Mouse (Mus musculus) neural tube, embryonic 13.5 days (tissue): ENCODE data around the gene Nacc1. TPM values are rescaled to one million over a fixed set of nuclear protein-coding genes. Genes with fewer than 3 reads are reported as not detected.
"Not testable (repeated sequence)": the region's sequence is repeated elsewhere in the genome, so short reads cannot be mapped to it uniquely, and the experiment has no call there.

Source experiments
- ATAC-seq: fragments of 200-750 bp; cut with Nextera tagmentation; 2 replicates; pipeline ENCODE4 v1.8.0; 2017; ENCODE audit warnings: low read depth, mild to moderate bottlenecking, moderate TSS enrichment, moderate library complexity
- H3K27ac ChIP-seq: fragments of 300-500 bp; sonication (generic); replicated peaks from 2 replicates; pipeline ENCODE4 v1.5.1; 2015; ENCODE audit warnings: moderate library complexity, mild to moderate bottlenecking, inconsistent platforms
- H3K27me3 ChIP-seq: fragments of 300-500 bp; sonication (generic); 2 replicates; pipeline ENCODE4 v1.6.1; 2015; ENCODE audit warnings: mild to moderate bottlenecking, inconsistent platforms
- H3K36me3 ChIP-seq: fragments of 300-500 bp; sonication (generic); 2 replicates; pipeline ENCODE4 v1.6.1; 2015; ENCODE audit warnings: mild to moderate bottlenecking, inconsistent platforms
- H3K4me1 ChIP-seq: fragments of 300-500 bp; sonication (generic); replicated peaks from 2 replicates; pipeline ENCODE4 v1.6.1; 2015; ENCODE audit warnings: inconsistent platforms
- H3K4me2 ChIP-seq: fragments of 300-500 bp; sonication (generic); 2 replicates; pipeline ENCODE4 v1.6.1; 2015; ENCODE audit warnings: inconsistent platforms, mild to moderate bottlenecking, moderate library complexity
- H3K4me3 ChIP-seq: fragments of 300-500 bp; sonication (generic); 2 replicates; pipeline ENCODE4 v1.5.1; 2015; ENCODE audit warnings: mild to moderate bottlenecking, inconsistent platforms
- H3K9ac ChIP-seq: fragments of 300-500 bp; sonication (generic); 2 replicates; pipeline ENCODE4 v1.6.1; 2015; ENCODE audit warnings: moderate library complexity, mild to moderate bottlenecking, inconsistent platforms
- H3K9me3 ChIP-seq: fragments of 300-500 bp; sonication (generic); 2 replicates; pipeline ENCODE4 v1.6.1; 2016; ENCODE audit warnings: inconsistent platforms
- WGBS: fragments of 180-500 bp; shearing (Covaris S2); methylation state at CpG from one replicate; pipeline ENCODE4 v1.1.7; 2015; 5-methylcytosine and 5-hydroxymethylcytosine counted together
- polyA plus RNA-seq: library from polyadenylated mRNA; unstranded; fragments of >200 nt; fragmentation: Nextera tagmentation; extraction: Ambion mirVana; gene quantifications from 2 replicates; pipeline ENCODE4 v1.2.1, GENCODE M21; 2015

The Nacc1 gene
- polyA plus RNA-seq, 1 experiment from 2014 or later = 15.1 TPM

DNA sequence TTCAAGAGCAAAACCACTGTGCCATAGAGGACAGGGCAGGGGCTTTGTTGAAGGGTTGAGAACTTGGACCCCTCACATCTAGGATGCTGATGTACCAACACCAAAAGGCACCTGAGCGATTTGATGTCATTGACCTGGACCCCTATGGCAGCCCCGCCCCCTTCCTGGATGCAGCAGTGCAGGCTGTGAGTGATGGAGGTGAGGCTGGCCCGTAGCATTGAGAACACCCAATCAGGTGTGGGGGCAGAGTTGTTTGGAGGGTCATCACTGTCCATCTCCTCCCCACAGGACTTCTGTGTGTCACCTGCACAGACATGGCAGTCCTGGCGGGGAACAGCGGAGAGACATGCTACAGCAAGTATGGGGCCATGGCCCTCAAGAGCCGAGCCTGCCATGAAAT is 7.5 kb upstream of the Nacc1 start:
- Histone ChIP-seq H3K9me3 (no peaks in the 10 kb centered on the region), H3K27me3 (0 out of 2 replicates have a peak, but pooled peaks cover 3% of the 10 kb centered on the region), H3K4me2 (no peak overlapping the region), H3K27ac (no peak overlapping the region), H3K4me3 (no peak overlapping the region), H3K9ac (no peak overlapping the region), H3K36me3 (peaks cover 83% of the 10 kb centered on the region), H3K4me1 (peaks cover 7% of the 10 kb centered on the region)
- 91% methylated on average over 6 of the region's 6 CpGs for WGBS
- no peak for ATAC-seq

- no peaks in the 10 kb centered on the region for H3K27me3 ChIP-seq
- 76% methylated on average over 4 of the region's 4 CpGs for WGBS
- H3K9ac ChIP-seq = no peak overlapping the region
- H3K4me3 ChIP-seq = no peak overlapping the region
- no peak overlapping the region for H3K4me2 ChIP-seq
- H3K9me3 ChIP-seq = no peaks in the 10 kb centered on the region
- H3K27ac ChIP-seq = no peak overlapping the region
- no peak for ATAC-seq
- H3K4me1 ChIP-seq = peaks cover 21% of the 10 kb centered on the region
- H3K36me3 ChIP-seq = peaks cover 65% of the 10 kb centered on the region
These were observed 5.7 kb upstream of the Nacc1 start for GRCm38 (mm10) chr8:84693332-84693731.

- peaks cover 53% of the 10 kb centered on the region for H3K4me1 ChIP-seq
- WGBS = under 1% methylated on average over 47 of the region's 47 CpGs
These were observed 1.6 kb upstream of the Nacc1 start for GRCm38 (mm10) chr8:84689091-84689915.

DNA sequence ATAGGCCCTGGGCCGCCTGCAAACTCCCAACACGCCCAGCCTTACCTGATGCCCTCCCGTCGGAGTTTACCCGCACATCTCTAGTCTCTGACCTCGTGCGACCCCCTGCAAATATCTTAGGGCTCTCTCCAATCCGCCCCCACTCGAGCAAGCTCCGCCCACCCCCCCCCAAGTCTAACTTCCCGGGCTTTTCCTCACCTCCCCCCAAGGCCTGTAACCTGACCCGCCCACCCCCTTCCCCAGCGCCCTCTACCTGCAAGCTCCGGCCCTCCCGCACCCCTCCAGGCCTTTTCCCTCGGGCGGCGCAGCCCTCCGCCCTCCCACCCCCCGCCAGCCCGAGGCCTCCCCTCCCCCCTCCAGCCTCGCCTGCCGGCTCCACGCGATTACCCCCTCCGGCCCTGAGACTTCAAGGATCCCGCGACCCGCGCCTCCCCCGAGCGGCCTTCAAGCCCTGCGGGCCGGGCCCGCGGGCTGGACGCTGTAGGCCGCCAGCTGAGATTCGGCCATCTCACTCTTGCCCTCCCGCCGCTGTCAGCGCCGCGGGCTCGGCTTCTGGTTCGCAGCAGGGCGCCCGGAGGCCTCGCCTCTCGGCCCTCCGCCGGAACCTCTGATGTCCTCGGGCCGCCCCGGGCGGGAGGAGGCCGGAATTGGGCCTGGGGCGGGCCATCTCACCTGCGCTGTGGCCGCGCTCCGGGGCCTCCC is 508 bp downstream of the Nacc1 start:
- Histone ChIP-seq H3K27me3 (no peaks in the 10 kb centered on the region), H3K4me1 (peaks cover 65% of the 10 kb centered on the region), H3K27ac (peak overlapping the region; percentile 95), H3K9me3 (no peaks in the 10 kb centered on the region), H3K4me2 (peak overlapping the region; percentile 92), H3K9ac (peak overlapping the region; percentile 99), H3K4me3 (peak overlapping the region; percentile 99), H3K36me3 (peaks cover 30% of the 10 kb centered on the region)
- WGBS = under 1% methylated on average over 62 of the region's 62 CpGs
- peak; percentile 29 for ATAC-seq

More at GRCm38 (mm10) chr8:84689091-84689915, 1.6 kb upstream of the Nacc1 start:
- H3K36me3 ChIP-seq = peaks cover 32% of the 10 kb centered on the region
- H3K27ac ChIP-seq = peak overlapping the region; percentile 69
- peak overlapping the region; percentile 78 for H3K9ac ChIP-seq
- H3K9me3 ChIP-seq = no peaks in the 10 kb centered on the region
- no peaks in the 10 kb centered on the region for H3K27me3 ChIP-seq
- H3K4me3 ChIP-seq = peak overlapping the region; percentile 83
- peak overlapping the region; percentile 98 for H3K4me2 ChIP-seq
- ATAC-seq = peak; percentile 83

- H3K9me3 ChIP-seq = no peaks in the 10 kb centered on the region
- peak within 1 kb of the TSS; percentile 99 for H3K4me3 ChIP-seq
- H3K27me3 ChIP-seq = no peaks in the 10 kb centered on the region
- WGBS = 10% methylated on average over 18 of the region's 20 CpGs
- peak within 1 kb of the TSS; percentile 99 for H3K9ac ChIP-seq
- peak; percentile 20; the same call in 1 of the 2 replicates for ATAC-seq
- H3K4me2 ChIP-seq = peak within 1 kb of the TSS; percentile 92
- peaks cover 29% of the 10 kb centered on the region for H3K36me3 ChIP-seq
- peaks cover 68% of the 10 kb centered on the region for H3K4me1 ChIP-seq
- peak within 1 kb of the TSS; percentile 95 for H3K27ac ChIP-seq
These were observed 1.3 kb downstream of the Nacc1 start, which contains the start of gene Trmt1 for GRCm38 (mm10) chr8:84686191-84687002. Trmt1 (plus strand) TSS chr8:84686307.

DNA sequence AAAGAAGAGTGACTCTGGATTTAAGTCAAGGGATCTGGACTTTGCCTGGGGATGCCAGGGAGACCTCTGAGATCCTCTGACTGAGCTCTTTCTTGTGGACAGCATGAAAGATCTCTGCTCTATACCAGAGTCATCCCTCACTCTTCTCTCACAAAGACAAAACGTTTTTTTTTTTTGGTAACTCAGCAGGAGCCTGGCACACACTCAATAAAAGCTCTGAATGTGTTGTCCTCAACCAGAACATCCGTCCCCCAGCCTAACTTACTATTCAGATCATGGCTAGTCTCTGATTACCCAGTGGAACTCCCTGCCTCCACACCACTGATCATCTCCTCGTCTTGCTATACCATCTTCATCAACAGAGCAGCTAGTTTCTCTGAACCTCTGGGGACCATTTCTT is 3.1 kb downstream of the Nacc1 start:
- 19% methylated on average over 3 of the region's 3 CpGs for WGBS
- Histone ChIP-seq H3K4me3 (no peak overlapping the region), H3K9me3 (no peaks in the 10 kb centered on the region), H3K36me3 (peaks cover 27% of the 10 kb centered on the region; the same call in 1 of the 2 replicates), H3K4me2 (peak overlapping the region; percentile 92; the same call in 1 of the 2 replicates), H3K27ac (peak overlapping the region; percentile 29; the same call in 1 of the 2 replicates), H3K27me3 (no peaks in the 10 kb centered on the region), H3K9ac (no peak overlapping the region), H3K4me1 (peaks cover 55% of the 10 kb centered on the region)
- no peak for ATAC-seq

DNA sequence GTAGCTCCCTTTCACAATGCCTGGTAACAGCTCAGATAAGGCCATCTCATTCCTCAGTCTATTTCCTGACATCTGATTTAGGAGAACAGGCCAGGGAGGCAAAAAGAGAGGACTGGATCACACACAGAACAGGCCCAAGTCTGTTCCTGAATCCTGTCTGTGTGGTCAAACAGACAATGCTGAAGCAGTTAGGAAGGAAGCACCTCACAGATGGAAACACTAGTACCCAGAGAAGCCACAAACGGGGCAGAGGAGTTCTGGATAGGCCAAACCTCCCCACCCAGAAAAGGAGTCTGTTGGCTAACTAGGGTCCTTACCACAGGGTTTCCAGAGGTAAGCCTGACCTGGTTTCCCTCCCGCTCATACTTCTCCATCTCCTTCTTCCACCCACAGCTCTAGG is 5.4 kb downstream of the Nacc1 start:
- H3K9me3 ChIP-seq = no peaks in the 10 kb centered on the region
- ATAC-seq = no peak
- no peak overlapping the region for H3K27ac ChIP-seq
- no peak overlapping the region for H3K9ac ChIP-seq
- 96% methylated on average over 2 of the region's 2 CpGs for WGBS
- peaks cover 42% of the 10 kb centered on the region for H3K4me1 ChIP-seq
- H3K36me3 ChIP-seq = peaks cover 29% of the 10 kb centered on the region
- no peaks in the 10 kb centered on the region for H3K27me3 ChIP-seq
- H3K4me3 ChIP-seq = no peak overlapping the region
- no peak overlapping the region for H3K4me2 ChIP-seq

- no peak overlapping the region for H3K4me2 ChIP-seq
- no peaks in the 10 kb centered on the region for H3K27me3 ChIP-seq
- H3K9me3 ChIP-seq = no peaks in the 10 kb centered on the region
- peaks cover 35% of the 10 kb centered on the region for H3K36me3 ChIP-seq
- peaks cover 37% of the 10 kb centered on the region for H3K4me1 ChIP-seq
- WGBS = 90% methylated on average over 2 of the region's 2 CpGs
- no peak overlapping the region for H3K4me3 ChIP-seq
- no peak for ATAC-seq
- no peak overlapping the region for H3K9ac ChIP-seq
- no peak overlapping the region for H3K27ac ChIP-seq
These were observed 6.2 kb downstream of the Nacc1 start for GRCm38 (mm10) chr8:84681476-84681875.

DNA sequence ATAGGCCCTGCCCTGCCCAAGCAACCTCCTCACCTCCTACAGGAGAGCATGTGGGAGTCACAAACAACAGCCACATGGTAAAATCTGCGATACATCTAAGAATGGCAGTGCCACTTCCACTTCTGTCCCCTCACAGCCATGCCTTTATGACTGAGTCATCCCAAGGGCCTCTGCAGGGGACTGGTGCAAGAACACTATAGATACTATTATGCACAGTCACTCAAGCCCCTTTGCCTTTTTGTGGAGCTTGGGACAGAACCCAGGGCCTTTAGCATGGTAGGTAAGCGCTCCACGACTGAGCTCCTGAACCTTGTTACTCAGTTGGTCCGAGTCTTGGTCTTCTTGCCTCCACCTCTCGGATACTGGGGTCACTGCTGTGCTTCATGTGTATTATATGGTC is 10.4 kb downstream of the Nacc1 start:
- no peak for ATAC-seq

GRCm38 (mm10) chr8:84670295-84671006 is 17.2 kb downstream of the Nacc1 start:
- peaks cover 65% of the 10 kb centered on the region for H3K36me3 ChIP-seq
- not testable (repeated sequence) for H3K4me3 ChIP-seq, H3K27me3 ChIP-seq, H3K27ac ChIP-seq, H3K4me2 ChIP-seq, H3K9ac ChIP-seq, ATAC-seq, H3K9me3 ChIP-seq
- H3K4me1 ChIP-seq = peaks cover 16% of the 10 kb centered on the region
- WGBS = 93% methylated on average over 5 of the region's 5 CpGs

More for the DNA sequence above, 10.4 kb downstream of the Nacc1 start:
- H3K27ac ChIP-seq = no peak overlapping the region
- 0 out of 2 replicates have a peak, but pooled peaks cover 4% of the 10 kb centered on the region for H3K4me1 ChIP-seq
- no peaks in the 10 kb centered on the region for H3K9me3 ChIP-seq
- WGBS = 95% methylated on average over 5 of the region's 5 CpGs
- H3K9ac ChIP-seq = no peak overlapping the region
- peaks cover 60% of the 10 kb centered on the region for H3K36me3 ChIP-seq
- no peaks in the 10 kb centered on the region for H3K27me3 ChIP-seq
- H3K4me3 ChIP-seq = no peak overlapping the region
- no peak overlapping the region for H3K4me2 ChIP-seq
